Mouse (Mus musculus) stomach, postnatal 0 days (tissue): Measurements from ENCODE around the gene AC129217.1. TPM values are rescaled to one million over a fixed set of nuclear protein-coding genes. Genes with fewer than 3 reads are reported as not detected.

Source experiments
- ATAC-seq: fragments of 200-750 bp; cut with Nextera tagmentation; 2 replicates; pipeline ENCODE4 v1.8.0; 2017; ENCODE audit not compliant: low FRiP score, low TSS enrichment
- DNase-seq: peaks from one replicate; pipeline ENCODE4 v3.0.0-alpha.2; 2016; ENCODE audit warnings: low spot score
- H3K27ac ChIP-seq: fragments of 300-500 bp; sonication (generic); replicated peaks from 2 replicates; pipeline ENCODE4 v1.5.1; 2014; ENCODE audit warnings: mild to moderate bottlenecking, control low read depth
- H3K27me3 ChIP-seq: fragments of 300-500 bp; sonication (generic); 2 replicates; pipeline ENCODE4 v1.6.1; 2014; ENCODE audit warnings: low read length; ENCODE audit not compliant: control insufficient read depth, insufficient read depth
- H3K36me3 ChIP-seq: fragments of 300-500 bp; sonication (generic); 2 replicates; pipeline ENCODE4 v1.6.1; 2014; ENCODE audit warnings: low read length, mixed read lengths; ENCODE audit not compliant: control insufficient read depth, insufficient read depth
- H3K4me1 ChIP-seq: fragments of 300-500 bp; sonication (generic); replicated peaks from 2 replicates; pipeline ENCODE4 v1.6.1; 2014; ENCODE audit warnings: antibody characterized with exemption; ENCODE audit not compliant: control insufficient read depth, insufficient read depth
- H3K4me2 ChIP-seq: fragments of 300-500 bp; sonication (generic); replicated peaks from 2 replicates; pipeline ENCODE4 v1.6.1; 2014; ENCODE audit warnings: low read depth, mild to moderate bottlenecking, control low read depth, moderate library complexity
- H3K4me3 ChIP-seq: fragments of 300-500 bp; sonication (generic); 2 replicates; pipeline ENCODE4 v1.5.1; 2014; ENCODE audit warnings: low read depth, low read length, control low read depth
- H3K9ac ChIP-seq: fragments of 300-500 bp; sonication (generic); 2 replicates; pipeline ENCODE4 v1.6.1; 2014; ENCODE audit warnings: mild to moderate bottlenecking, low read length, control low read depth, mixed read lengths
- H3K9me3 ChIP-seq: fragments of 300-500 bp; sonication (generic); 2 replicates; pipeline ENCODE4 v1.6.1; 2016; ENCODE audit warnings: low read length; ENCODE audit not compliant: control insufficient read depth
- CTCF ChIP-seq: IDR thresholded peaks from 2 replicates; pipeline ENCODE4 v1.5.1; 2016; ENCODE audit warnings: antibody characterized with exemption, low read depth, mild to moderate bottlenecking, moderate library complexity
- EP300 ChIP-seq: optimal IDR thresholded peaks from 2 replicates; pipeline ENCODE3; 2016; ENCODE audit warnings: antibody characterized with exemption
- WGBS: fragments of 180-500 bp; shearing (Covaris S2); extraction: QIAGEN DNeasy Blood & Tissue Kit; methylation state at CpG from one replicate; pipeline ENCODE4 v1.1.7; 2014; 5-methylcytosine and 5-hydroxymethylcytosine counted together
- microRNA-seq: library from miRNA; unstranded; fragments of <30 nt; microRNA quantifications from one replicate; pipeline ENCODE4, GENCODE M21; 2016
- polyA plus RNA-seq: library from polyadenylated mRNA; unstranded; fragments of >200 nt; fragmentation: Nextera tagmentation; extraction: Ambion mirVana; gene quantifications from 2 replicates; pipeline ENCODE4 v1.2.1, GENCODE M21; 2015

The AC129217.1 gene
- polyA plus RNA-seq, 1 experiment from 2014 or later = not detected

DNA sequence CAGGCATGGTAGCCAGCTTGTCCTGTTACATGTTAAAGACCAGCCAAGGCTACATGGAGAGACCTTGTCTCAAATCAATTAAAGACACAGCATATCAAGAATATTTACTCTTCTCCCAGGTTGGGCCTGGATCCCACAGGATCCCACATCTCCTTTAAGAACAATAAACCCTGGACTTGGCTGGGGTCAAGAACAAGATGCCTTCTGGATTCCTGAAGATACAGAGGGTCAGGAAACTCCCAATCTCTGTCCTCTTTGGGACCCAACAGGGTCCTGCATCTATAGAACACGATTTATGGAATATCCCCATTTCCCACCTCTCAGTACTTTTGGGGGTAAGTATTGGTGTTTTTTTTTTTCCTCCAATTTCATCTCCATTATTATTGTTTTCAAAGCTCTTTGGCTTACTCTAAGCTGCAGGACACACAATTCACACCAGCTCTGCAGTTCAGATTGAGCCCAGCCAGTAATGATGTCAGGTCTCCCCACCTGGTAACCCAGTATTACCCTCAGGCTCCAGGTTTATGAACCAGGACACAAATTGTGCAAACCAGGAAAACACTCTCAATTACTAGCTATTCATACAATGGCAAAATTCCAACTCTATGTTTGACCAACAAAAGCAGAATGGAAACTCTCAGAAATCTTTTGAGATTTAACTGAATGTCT lies 57.5 kb downstream of the AC129217.1 start:
- TF ChIP-seq CTCF (no peak), EP300 (no peak)
- Histone ChIP-seq H3K4me3 (no peak overlapping the region), H3K36me3 (no peaks in the 10 kb centered on the region), H3K4me1 (peaks cover 4% of the 10 kb centered on the region; the same call in 1 of the 2 replicates), H3K27me3 (no peaks in the 10 kb centered on the region), H3K9me3 (no peaks in the 10 kb centered on the region), H3K27ac (no peak overlapping the region; the same call in 1 of the 2 replicates), H3K4me2 (no peak overlapping the region; the same call in 1 of the 2 replicates), H3K9ac (no peak overlapping the region)
- ATAC-seq = no peak
- WGBS = 55% methylated on average over 1 of the region's 1 CpGs
- DNase-seq = no peak

DNA sequence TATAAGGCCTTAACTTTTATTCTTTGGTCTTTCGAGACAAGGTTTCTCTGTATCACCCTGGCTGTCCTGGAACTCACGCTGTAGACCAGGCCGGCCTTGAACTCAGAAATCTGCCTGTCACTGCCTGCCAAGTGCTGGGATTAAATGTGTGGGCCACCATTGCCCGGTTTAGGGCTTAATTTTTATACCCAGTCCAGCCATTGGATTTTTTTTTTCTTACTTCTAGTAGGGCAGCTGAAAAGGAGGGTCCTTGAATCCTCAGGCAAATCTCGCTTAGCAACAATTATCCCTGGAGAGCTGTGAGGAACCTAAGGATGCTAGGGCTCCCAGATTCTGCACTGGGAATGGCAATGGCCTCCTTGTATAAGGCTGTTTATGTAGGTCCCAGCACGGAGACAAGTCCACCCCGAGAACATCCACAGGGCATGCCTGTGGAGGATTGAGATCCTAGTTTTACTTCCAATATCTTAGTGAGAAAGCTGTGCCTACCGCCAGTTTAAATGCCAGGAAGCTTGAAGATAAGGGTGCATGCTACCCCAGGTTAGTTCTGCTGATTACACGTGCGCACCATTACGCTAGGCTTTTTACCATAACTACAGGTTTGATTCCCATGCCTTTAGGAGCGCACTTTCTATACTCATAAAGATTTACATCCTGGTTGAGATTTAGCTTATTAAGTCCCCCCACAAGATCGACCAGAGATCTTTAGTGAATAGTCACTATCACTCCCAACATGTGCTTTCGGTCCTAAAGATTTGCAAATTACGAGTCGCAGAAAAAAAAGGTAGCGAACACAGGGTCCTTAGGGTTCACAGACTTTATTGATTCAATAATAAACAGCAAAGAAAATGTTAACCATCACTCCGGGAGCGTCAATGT lies 58.3 kb downstream of the AC129217.1 start:
- H3K9ac ChIP-seq = peak overlapping the region; percentile 78
- H3K4me3 ChIP-seq = peak overlapping the region; percentile 69
- no peaks in the 10 kb centered on the region for H3K36me3 ChIP-seq
- no peaks in the 10 kb centered on the region for H3K27me3 ChIP-seq
- WGBS = 14% methylated on average over 19 of the region's 19 CpGs
- H3K4me2 ChIP-seq = peak overlapping the region; percentile 63
- no peaks in the 10 kb centered on the region for H3K9me3 ChIP-seq
- H3K27ac ChIP-seq = peak overlapping the region; percentile 75
- ATAC-seq (no peak), DNase-seq (peak; percentile 19)
- TF ChIP-seq EP300 (no peak), CTCF (no peak)
- peaks cover 4% of the 10 kb centered on the region; the same call in 1 of the 2 replicates for H3K4me1 ChIP-seq

DNA sequence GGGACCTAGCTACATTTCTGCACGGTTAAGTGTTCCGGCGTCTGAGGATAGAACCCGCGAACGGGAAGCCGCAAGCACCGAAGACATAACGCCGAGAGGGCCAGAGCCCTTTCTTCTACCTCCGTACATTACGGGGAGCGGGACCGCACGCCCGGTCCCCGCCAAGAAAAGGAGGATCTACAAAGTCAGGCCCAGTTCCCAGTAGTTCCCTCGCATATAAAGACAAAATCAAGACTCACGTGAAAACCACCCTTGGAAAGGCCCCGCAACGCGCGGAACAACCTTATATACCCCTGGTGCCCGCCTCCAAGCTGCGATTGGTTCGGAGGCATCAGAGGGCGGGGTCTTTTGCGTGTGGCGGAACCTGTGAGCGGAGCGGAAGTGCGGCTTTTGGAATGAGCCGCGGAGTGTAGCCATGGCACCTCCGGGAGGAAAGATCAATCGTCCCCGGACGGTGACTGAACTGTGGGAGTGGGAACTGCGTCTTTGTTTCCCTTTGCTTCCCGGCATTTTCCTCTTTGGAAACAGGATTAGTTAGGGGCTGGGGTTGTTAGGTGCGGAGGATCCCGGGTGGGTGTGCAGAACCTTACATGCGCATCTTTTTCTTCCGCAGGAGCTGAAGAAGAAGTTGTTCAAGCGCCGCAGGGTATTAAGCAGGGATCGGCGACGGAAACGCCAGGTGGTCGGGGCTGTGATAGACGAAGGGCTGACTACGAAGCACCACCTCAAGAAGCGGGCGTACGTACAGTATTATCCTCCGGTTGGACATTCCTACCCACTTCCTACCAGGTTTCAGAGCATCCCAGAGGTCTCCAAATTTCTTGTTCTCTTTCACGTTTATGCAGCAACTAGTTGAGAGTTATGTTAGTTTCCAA lies 59.2 kb downstream of the AC129217.1 start, which contains the start of the genes 1810009A15Rik and Gm49416:
Gene 1810009A15Rik, plus strand, starts transcription at position 343 of the 875 bp plus-strand sequence.
Gene Gm49416, plus strand, starts transcription at position 416 of the 875 bp plus-strand sequence.
- DNase-seq (peak; percentile 97), ATAC-seq (peak; percentile 94)
- peak within 1 kb of the TSS; percentile 63 for H3K4me2 ChIP-seq
- WGBS = under 1% methylated on average over 58 of the region's 58 CpGs
- no peaks in the 10 kb centered on the region for H3K9me3 ChIP-seq
- peak within 1 kb of the TSS; percentile 78 for H3K9ac ChIP-seq
- peak within 1 kb of the TSS; percentile 85 for H3K27ac ChIP-seq
- TF ChIP-seq EP300 = no peak
- TF ChIP-seq CTCF = no peak
- H3K36me3 ChIP-seq = no peaks in the 10 kb centered on the region
- no peaks in the 10 kb centered on the region for H3K27me3 ChIP-seq
- H3K4me1 ChIP-seq = peaks cover 4% of the 10 kb centered on the region; the same call in 1 of the 2 replicates
- H3K4me3 ChIP-seq = peak within 1 kb of the TSS; percentile 69

Small RNA genes lying within 50 kb of the gene (microRNA-seq; reads per million reads assigned to microRNA genes)
- gene Mir5136 = not detected

Other genes with a start within 250 kb of the AC129217.1 start
- gene Slc22a8, start 238.5 kb upstream of the AC129217.1 start, polyA plus RNA-seq = 0.06 TPM in 1 of 2 replicates, not detected in the other
- not detected in 2 replicates for gene Slc22a6, start 211.7 kb upstream of the AC129217.1 start, polyA plus RNA-seq
- 1.4 and 1.8 TPM in 2 replicates for gene Chrm1, start 166.0 kb upstream of the AC129217.1 start, polyA plus RNA-seq
- gene Slc3a2, start 106.4 kb upstream of the AC129217.1 start, polyA plus RNA-seq = 82.5 and 87.0 TPM in 2 replicates
- gene Wdr74, start 93.9 kb upstream of the AC129217.1 start, polyA plus RNA-seq = 55.6 and 55.7 TPM in 2 replicates
- gene 1700092M07Rik, start 89.1 kb upstream of the AC129217.1 start, polyA plus RNA-seq = 0.59 and 0.62 TPM in 2 replicates
- gene Stx5a, start 88.4 kb upstream of the AC129217.1 start, polyA plus RNA-seq = 81.9 and 82.2 TPM in 2 replicates
- gene Nxf1, start 72.7 kb upstream of the AC129217.1 start, polyA plus RNA-seq = 57.5 and 61.6 TPM in 2 replicates
- 114 and 117 TPM in 2 replicates for gene Tmem223, start 58.8 kb upstream of the AC129217.1 start, polyA plus RNA-seq
- gene Tmem179b, start 55.3 kb upstream of the AC129217.1 start, polyA plus RNA-seq = 95.2 and 98.4 TPM in 2 replicates
- 9.7 and 10.5 TPM in 2 replicates for gene Taf6l, start 43.4 kb upstream of the AC129217.1 start, polyA plus RNA-seq
- gene Polr2g, start 31.2 kb upstream of the AC129217.1 start, polyA plus RNA-seq = 103 and 108 TPM in 2 replicates
- gene Zbtb3, start 27.2 kb upstream of the AC129217.1 start, polyA plus RNA-seq = 2.3 TPM in 2 replicates
- gene Ttc9c, start 10.4 kb upstream of the AC129217.1 start, polyA plus RNA-seq = 20.8 and 23.1 TPM in 2 replicates
- 3.6 and 3.9 TPM in 2 replicates for gene Hnrnpul2, start 9.8 kb upstream of the AC129217.1 start, polyA plus RNA-seq
- 75.9 and 79.4 TPM in 2 replicates for gene Bscl2, start 7.7 kb downstream of the AC129217.1 start, polyA plus RNA-seq
- gene Gng3, start 9.4 kb downstream of the AC129217.1 start, polyA plus RNA-seq = 7.7 and 8.6 TPM in 2 replicates
- 2.3 and 2.6 TPM in 2 replicates for gene Lrrn4cl, start 21.0 kb downstream of the AC129217.1 start, polyA plus RNA-seq
- gene Ubxn1, start 41.7 kb downstream of the AC129217.1 start, polyA plus RNA-seq = 195 TPM in 2 replicates
- gene Uqcc3, start 51.1 kb downstream of the AC129217.1 start, polyA plus RNA-seq = 81.2 and 85.2 TPM in 2 replicates
- gene Lbhd1, start 54.0 kb downstream of the AC129217.1 start, polyA plus RNA-seq = 47.2 and 47.8 TPM in 2 replicates
- gene Gm49403, start 54.2 kb downstream of the AC129217.1 start, polyA plus RNA-seq = not detected in 2 replicates
- 48.2 and 49.9 TPM in 2 replicates for gene 1810009A15Rik, start 59.1 kb downstream of the AC129217.1 start, polyA plus RNA-seq
- gene Gm49416, start 59.2 kb downstream of the AC129217.1 start, polyA plus RNA-seq = not detected in 2 replicates
- gene Ints5, start 63.2 kb downstream of the AC129217.1 start, polyA plus RNA-seq = 19.1 and 19.5 TPM in 2 replicates
- 32.3 and 33.3 TPM in 2 replicates for gene Ganab, start 68.3 kb downstream of the AC129217.1 start, polyA plus RNA-seq
- gene B3gat3, start 90.6 kb downstream of the AC129217.1 start, polyA plus RNA-seq = 24.7 and 26.1 TPM in 2 replicates
- gene Rom1, start 99.6 kb downstream of the AC129217.1 start, polyA plus RNA-seq = 3.0 and 3.6 TPM in 2 replicates
- 24.6 and 26.6 TPM in 2 replicates for gene Eml3, start 99.8 kb downstream of the AC129217.1 start, polyA plus RNA-seq
- gene Mta2, start 112.1 kb downstream of the AC129217.1 start, polyA plus RNA-seq = 68.0 and 69.3 TPM in 2 replicates
- gene Tut1, start 124.1 kb downstream of the AC129217.1 start, polyA plus RNA-seq = 14.9 and 15.8 TPM in 2 replicates
- 240 and 247 TPM in 2 replicates for gene Eef1g, start 137.3 kb downstream of the AC129217.1 start, polyA plus RNA-seq
- gene Ahnak, start 159.5 kb downstream of the AC129217.1 start, polyA plus RNA-seq = 86.6 and 103 TPM in 2 replicates